Mouse (Mus musculus) limb, embryonic 10.5 days (tissue): ENCODE measurements around the gene Col15a1. TPM values are rescaled to one million over a fixed set of nuclear protein-coding genes. Genes with fewer than 3 reads are reported as not detected.

Experiments used
- DNase-seq: peaks from one replicate; pipeline ENCODE4 v3.0.0-alpha.2; 2017; ENCODE audit warnings: low spot score
- H3K27ac ChIP-seq: fragments of 300-500 bp; sonication (generic); 2 replicates; pipeline ENCODE4 v1.5.1; 2016; ENCODE audit warnings: mild to moderate bottlenecking
- H3K27me3 ChIP-seq: fragments of 300-500 bp; sonication (generic); 2 replicates; pipeline ENCODE4 v1.6.1; 2016; ENCODE audit warnings: low read depth, mild to moderate bottlenecking; ENCODE audit not compliant: poor library complexity, severe bottlenecking
- H3K36me3 ChIP-seq: fragments of 300-500 bp; sonication (generic); 2 replicates; pipeline ENCODE4 v1.6.1; 2016; ENCODE audit warnings: mild to moderate bottlenecking, moderate library complexity
- H3K4me1 ChIP-seq: fragments of 300-500 bp; sonication (generic); 2 replicates; pipeline ENCODE4 v1.6.1; 2016
- H3K4me3 ChIP-seq: fragments of 300-500 bp; sonication (generic); 2 replicates; pipeline ENCODE4 v1.5.1; 2016; ENCODE audit warnings: mild to moderate bottlenecking, moderate library complexity
- H3K9me3 ChIP-seq: fragments of 300-500 bp; sonication (generic); replicated peaks from 2 replicates; pipeline ENCODE4 v1.6.1; 2016; ENCODE audit warnings: mild to moderate bottlenecking
- WGBS: fragments of 180-500 bp; shearing (Covaris S2); methylation state at CpG from one replicate; pipeline ENCODE4 v1.1.7; 2016; 5-methylcytosine and 5-hydroxymethylcytosine counted together
- polyA plus RNA-seq: library from polyadenylated mRNA; unstranded; fragments of >200 nt; fragmentation: Nextera tagmentation; extraction: Ambion mirVana; gene quantifications from 2 replicates; pipeline ENCODE4 v1.2.1, GENCODE M21; 2016

Col15a1 gene
- polyA plus RNA-seq, 1 experiment from 2014 or later: 8.4 TPM

GRCm38 (mm10) chr4:47295547-47295946 lies 87.6 kb downstream of the Col15a1 start:
- H3K27ac ChIP-seq: no peak overlapping the region
- 52% methylated on average over 3 of the region's 3 CpGs for WGBS

GRCm38 (mm10) chr4:47300701-47301100 lies 92.7 kb downstream of the Col15a1 start:
- Histone ChIP-seq H3K4me1 (peaks cover 7% of the 10 kb centered on the region; the same call in 1 of the 2 replicates), H3K9me3 (no peaks in the 10 kb centered on the region), H3K27me3 (no peaks in the 10 kb centered on the region), H3K4me3 (no peak overlapping the region), H3K27ac (no peak overlapping the region), H3K36me3 (no peaks in the 10 kb centered on the region)
- WGBS: 84% methylated on average over 2 of the region's 2 CpGs
- no peak for DNase-seq

More at GRCm38 (mm10) chr4:47295547-47295946, 87.6 kb downstream of the Col15a1 start:
- Histone ChIP-seq H3K9me3 (no peaks in the 10 kb centered on the region), H3K36me3 (no peaks in the 10 kb centered on the region), H3K4me1 (peaks cover 12% of the 10 kb centered on the region; the same call in 1 of the 2 replicates), H3K4me3 (no peak overlapping the region), H3K27me3 (0 out of 2 replicates have a peak, but pooled peaks cover 3% of the 10 kb centered on the region)
- DNase-seq: no peak

GRCm38 (mm10) chr4:47302610-47303009 lies 94.6 kb downstream of the Col15a1 start:
- WGBS: 91% methylated on average over 7 of the region's 7 CpGs
- Histone ChIP-seq H3K27me3 (no peaks in the 10 kb centered on the region), H3K27ac (no peak overlapping the region), H3K4me1 (peaks cover 3% of the 10 kb centered on the region; the same call in 1 of the 2 replicates), H3K9me3 (no peaks in the 10 kb centered on the region), H3K36me3 (no peaks in the 10 kb centered on the region), H3K4me3 (no peak overlapping the region)
- no peak for DNase-seq

GRCm38 (mm10) chr4:47303340-47303998 lies 95.5 kb downstream of the Col15a1 start:
- 74% methylated on average over 5 of the region's 5 CpGs for WGBS
- Histone ChIP-seq H3K27me3 (no peaks in the 10 kb centered on the region), H3K36me3 (no peaks in the 10 kb centered on the region), H3K27ac (no peak overlapping the region), H3K9me3 (no peaks in the 10 kb centered on the region), H3K4me3 (no peak overlapping the region), H3K4me1 (peaks cover 3% of the 10 kb centered on the region; the same call in 1 of the 2 replicates)
- DNase-seq: no peak

- Histone ChIP-seq H3K36me3 (no peaks in the 10 kb centered on the region), H3K27ac (no peak overlapping the region), H3K9me3 (no peaks in the 10 kb centered on the region), H3K4me3 (no peak overlapping the region), H3K4me1 (no peaks in the 10 kb centered on the region), H3K27me3 (no peaks in the 10 kb centered on the region)
- no peak for DNase-seq
- 86% methylated on average over 12 of the region's 12 CpGs for WGBS
These were observed 102.1 kb downstream of the Col15a1 start for GRCm38 (mm10) chr4:47309886-47310625.

- WGBS: 89% methylated on average over 6 of the region's 6 CpGs
- Histone ChIP-seq H3K27me3 (no peaks in the 10 kb centered on the region), H3K36me3 (no peaks in the 10 kb centered on the region), H3K9me3 (no peaks in the 10 kb centered on the region), H3K4me3 (no peak overlapping the region), H3K4me1 (no peaks in the 10 kb centered on the region), H3K27ac (no peak overlapping the region)
- no peak for DNase-seq
These were observed 102.9 kb downstream of the Col15a1 start for GRCm38 (mm10) chr4:47310812-47311211.

GRCm38 (mm10) chr4:47311467-47311866 lies 103.5 kb downstream of the Col15a1 start:
- no peak overlapping the region for H3K27ac ChIP-seq
- no peak for DNase-seq
- H3K36me3 ChIP-seq: no peaks in the 10 kb centered on the region
- H3K27me3 ChIP-seq: no peaks in the 10 kb centered on the region
- no peak overlapping the region for H3K4me3 ChIP-seq
- 89% methylated on average over 6 of the region's 6 CpGs for WGBS
- H3K4me1 ChIP-seq: no peaks in the 10 kb centered on the region
- no peaks in the 10 kb centered on the region for H3K9me3 ChIP-seq

- H3K9me3 ChIP-seq: no peaks in the 10 kb centered on the region
- H3K36me3 ChIP-seq: no peaks in the 10 kb centered on the region
- H3K27me3 ChIP-seq: no peaks in the 10 kb centered on the region
- 86% methylated on average over 7 of the region's 7 CpGs for WGBS
- H3K4me3 ChIP-seq: no peak overlapping the region
- H3K4me1 ChIP-seq: no peaks in the 10 kb centered on the region
- no peak overlapping the region for H3K27ac ChIP-seq
- no peak for DNase-seq
These were observed 104.0 kb downstream of the Col15a1 start for GRCm38 (mm10) chr4:47311929-47312328.

- no peak for DNase-seq
- no peaks in the 10 kb centered on the region for H3K4me1 ChIP-seq
- H3K27ac ChIP-seq: no peak overlapping the region
- H3K36me3 ChIP-seq: no peaks in the 10 kb centered on the region
- H3K4me3 ChIP-seq: no peak overlapping the region
- no peaks in the 10 kb centered on the region for H3K9me3 ChIP-seq
- WGBS: 91% methylated on average over 14 of the region's 14 CpGs
- H3K27me3 ChIP-seq: no peaks in the 10 kb centered on the region
These were observed 104.7 kb downstream of the Col15a1 start for GRCm38 (mm10) chr4:47312676-47313075.

- H3K27me3 ChIP-seq: no peaks in the 10 kb centered on the region
- WGBS: 89% methylated on average over 8 of the region's 8 CpGs
- no peaks in the 10 kb centered on the region for H3K4me1 ChIP-seq
- no peak overlapping the region for H3K27ac ChIP-seq
- H3K36me3 ChIP-seq: no peaks in the 10 kb centered on the region
- DNase-seq: no peak
- H3K9me3 ChIP-seq: no peaks in the 10 kb centered on the region
- H3K4me3 ChIP-seq: no peak overlapping the region
These were observed 105.9 kb downstream of the Col15a1 start for GRCm38 (mm10) chr4:47313710-47314410.

GRCm38 (mm10) chr4:47315458-47315857 lies 107.5 kb downstream of the Col15a1 start:
- Histone ChIP-seq H3K27me3 (no peaks in the 10 kb centered on the region), H3K27ac (no peak overlapping the region), H3K36me3 (no peaks in the 10 kb centered on the region), H3K4me1 (no peaks in the 10 kb centered on the region), H3K9me3 (no peaks in the 10 kb centered on the region), H3K4me3 (no peak overlapping the region)
- no peak for DNase-seq
- WGBS: 82% methylated on average over 2 of the region's 2 CpGs

GRCm38 (mm10) chr4:47316432-47316831 lies 108.5 kb downstream of the Col15a1 start:
- no peak overlapping the region for H3K4me3 ChIP-seq
- no peaks in the 10 kb centered on the region for H3K36me3 ChIP-seq
- WGBS: 76% methylated on average over 6 of the region's 6 CpGs
- no peaks in the 10 kb centered on the region for H3K27me3 ChIP-seq
- no peaks in the 10 kb centered on the region for H3K4me1 ChIP-seq
- H3K27ac ChIP-seq: no peak overlapping the region
- no peak for DNase-seq
- H3K9me3 ChIP-seq: no peaks in the 10 kb centered on the region
